Mouse (Mus musculus) cortical plate, adult 2 months (tissue): Measurements from ENCODE around the gene Spryd4.

Experiments used
- CTCF ChIP-seq: fragments of 200-500 bp; IDR thresholded peaks from 2 replicates; pipeline ENCODE4 v1.5.1; 2011; ENCODE audit warnings: mild to moderate bottlenecking, control low read depth, low read length; ENCODE audit not compliant: insufficient read depth; ENCODE audit errors: extremely low read depth
- POLR2A ChIP-seq: fragments of 200-500 bp; IDR thresholded peaks from 2 replicates; pipeline ENCODE4 v1.6.1; 2011; ENCODE audit warnings: mild to moderate bottlenecking, low read length, control low read depth; ENCODE audit not compliant: insufficient read depth; ENCODE audit errors: extremely low read depth

DNA sequence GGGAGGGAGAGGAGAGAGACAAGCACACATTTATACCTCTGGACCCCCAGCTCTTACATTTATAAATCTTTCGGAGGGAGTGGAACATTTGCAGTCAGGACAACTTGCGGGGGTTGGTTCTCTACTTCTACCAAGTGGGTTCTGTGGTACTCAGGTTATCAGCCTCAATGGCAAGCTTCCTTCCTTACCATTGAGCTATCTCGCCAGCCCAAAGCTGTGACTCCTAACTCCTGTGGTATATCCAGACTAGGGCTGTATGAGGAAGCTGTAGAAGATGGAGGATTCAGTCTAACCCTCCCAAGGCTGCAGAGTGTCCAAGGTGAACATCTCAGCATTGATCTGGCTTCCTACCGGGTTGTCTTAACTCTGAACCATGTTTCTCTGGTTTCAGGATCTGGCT lies 27.5 kb upstream of the Spryd4 start:
- TF ChIP-seq CTCF = no peak
- no peak for TF ChIP-seq POLR2A
